Mouse (Mus musculus) cerebellum, adult 9-11 months (tissue): ENCODE measurements around the gene Lamc1.
A peak's percentile ranks its signal among the peaks of the same experiment; 100 is the strongest.

Experiments used
- DNase-seq: peaks from one replicate; pipeline ENCODE4 v3.0.0; 2022

Gene Lamc1

GRCm38 (mm10) chr1:153185828-153186803 lies 146.5 kb downstream of the Lamc1 start, which contains the start of gene Lamc2:
Lamc2 (minus strand) TSS chr1:153186447.
- peak; percentile 11 for DNase-seq

- peak; percentile 43 for DNase-seq
Measured at GRCm38 (mm10) chr1:153180586-153181289, 151.8 kb downstream of the Lamc1 start.

GRCm38 (mm10) chr1:153180160-153180559 lies 152.4 kb downstream of the Lamc1 start:
- no peak for DNase-seq

GRCm38 (mm10) chr1:153174801-153175200 lies 157.8 kb downstream of the Lamc1 start:
- peak; percentile 80 for DNase-seq

GRCm38 (mm10) chr1:153173276-153173675 lies 159.3 kb downstream of the Lamc1 start:
- DNase-seq = no peak

GRCm38 (mm10) chr1:153172291-153172731 lies 160.3 kb downstream of the Lamc1 start:
- DNase-seq = no peak

GRCm38 (mm10) chr1:153171011-153171410 lies 161.6 kb downstream of the Lamc1 start:
- DNase-seq = no peak
